Mouse (Mus musculus) liver, postnatal 0 days (tissue): ENCODE results near the gene Arg2. TPM values are rescaled to one million over a fixed set of nuclear protein-coding genes. Genes with fewer than 3 reads are reported as not detected.

Experiments used
- ATAC-seq: fragments of 200-750 bp; cut with Nextera tagmentation; 2 replicates; pipeline ENCODE4 v1.8.0; 2017; ENCODE audit warnings: mild to moderate bottlenecking, moderate library complexity
- DNase-seq: peaks from one replicate; pipeline ENCODE4 v3.0.0-alpha.2; 2016
- H3K27ac ChIP-seq: fragments of 300-500 bp; sonication (generic); 2 replicates; pipeline ENCODE4 v1.5.1; 2014; ENCODE audit warnings: antibody characterized with exemption, moderate library complexity, mild to moderate bottlenecking, low read depth
- H3K27me3 ChIP-seq: fragments of 300-500 bp; sonication (generic); 2 replicates; pipeline ENCODE4 v1.6.1; 2014; ENCODE audit warnings: low read length, control low read depth, mixed read lengths; ENCODE audit not compliant: insufficient read depth
- H3K36me3 ChIP-seq: fragments of 300-500 bp; sonication (generic); replicated peaks from 2 replicates; pipeline ENCODE4 v1.6.1; 2014; ENCODE audit warnings: mild to moderate bottlenecking, control low read depth, low read length, moderate library complexity, mixed read lengths; ENCODE audit not compliant: insufficient read depth
- H3K4me1 ChIP-seq: fragments of 300-500 bp; sonication (generic); 2 replicates; pipeline ENCODE4 v1.6.1; 2014; ENCODE audit warnings: antibody characterized with exemption, mild to moderate bottlenecking, control low read depth; ENCODE audit not compliant: insufficient read depth
- H3K4me2 ChIP-seq: fragments of 300-500 bp; sonication (generic); 2 replicates; pipeline ENCODE4 v1.6.1; 2014; ENCODE audit warnings: low read depth, mild to moderate bottlenecking, low read length, moderate library complexity, mixed read lengths
- H3K4me3 ChIP-seq: fragments of 300-500 bp; sonication (generic); 2 replicates; pipeline ENCODE4 v1.5.1; 2014; ENCODE audit warnings: low read depth, low read length
- H3K9ac ChIP-seq: fragments of 300-500 bp; sonication (generic); replicated peaks from 2 replicates; pipeline ENCODE4 v1.6.1; 2014; ENCODE audit warnings: mild to moderate bottlenecking, moderate library complexity
- H3K9me3 ChIP-seq: fragments of 300-500 bp; sonication (generic); 2 replicates; pipeline ENCODE4 v1.6.1; 2016; ENCODE audit warnings: mild to moderate bottlenecking, control low read depth, low read length, mixed read lengths
- CTCF ChIP-seq: sonication (generic); IDR thresholded peaks from 2 replicates; pipeline ENCODE4 v1.5.1; 2016; ENCODE audit warnings: antibody characterized with exemption, low read depth
- EP300 ChIP-seq: IDR thresholded peaks from 2 replicates; pipeline ENCODE4 v1.6.1; 2016; ENCODE audit warnings: antibody characterized with exemption, low read depth, mild to moderate bottlenecking
- WGBS: fragments of 180-500 bp; shearing (Covaris S2); extraction: QIAGEN DNeasy Blood & Tissue Kit; methylation state at CpG from one replicate; pipeline ENCODE4 v1.1.7; 2014; ENCODE audit not compliant: insufficient replicate concordance; 5-methylcytosine and 5-hydroxymethylcytosine counted together
- polyA plus RNA-seq: library from polyadenylated mRNA; unstranded; fragments of >200 nt; fragmentation: Nextera tagmentation; extraction: Ambion mirVana; gene quantifications from 2 replicates; pipeline ENCODE4 v1.2.1, GENCODE M21; 2015

Gene Arg2
- polyA plus RNA-seq, 1 experiment from 2014 or later = 1.3 TPM

GRCm38 (mm10) chr12:79134676-79135075, 4.1 kb downstream of the Arg2 start:
- H3K27me3 ChIP-seq = peaks cover 27% of the 10 kb centered on the region
- H3K4me3 ChIP-seq = no peak overlapping the region
- H3K27ac ChIP-seq = no peak overlapping the region
- 34% methylated on average over 8 of the region's 8 CpGs for WGBS
- no peaks in the 10 kb centered on the region for H3K9me3 ChIP-seq
- no peak overlapping the region for H3K4me2 ChIP-seq
- no peak for TF ChIP-seq CTCF
- TF ChIP-seq EP300 = no peak
- H3K4me1 ChIP-seq = peaks cover 8% of the 10 kb centered on the region
- ATAC-seq (no peak), DNase-seq (no peak)
- no peaks in the 10 kb centered on the region for H3K36me3 ChIP-seq
- H3K9ac ChIP-seq = no peak overlapping the region

GRCm38 (mm10) chr12:79135105-79135504, 4.5 kb downstream of the Arg2 start:
- Histone ChIP-seq H3K27me3 (peaks cover 24% of the 10 kb centered on the region), H3K36me3 (no peaks in the 10 kb centered on the region), H3K4me3 (no peak overlapping the region), H3K4me1 (peaks cover 8% of the 10 kb centered on the region), H3K9me3 (no peaks in the 10 kb centered on the region), H3K9ac (no peak overlapping the region), H3K27ac (no peak overlapping the region), H3K4me2 (no peak overlapping the region)
- TF ChIP-seq EP300 (no peak), CTCF (no peak)
- ATAC-seq (no peak), DNase-seq (no peak)
- 34% methylated on average over 4 of the region's 4 CpGs for WGBS

DNA sequence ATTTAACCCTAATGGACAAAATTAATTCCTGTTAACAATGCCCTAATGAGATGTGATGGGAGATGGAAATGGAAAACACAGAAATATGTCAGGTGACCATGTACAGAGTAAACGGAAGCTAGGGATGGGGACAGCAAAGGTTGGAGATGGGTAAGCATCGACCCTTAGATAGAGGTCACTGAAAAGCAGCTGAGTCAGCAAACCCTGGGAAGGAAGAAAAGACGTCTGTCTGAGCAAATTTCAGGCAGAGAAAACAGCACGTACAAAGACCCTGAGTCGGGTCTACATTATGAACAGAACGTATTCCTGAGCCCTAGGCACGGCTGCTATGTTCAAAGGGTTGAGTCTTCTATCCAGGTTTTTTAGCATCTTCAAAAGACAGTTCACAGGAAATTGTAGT, 6.4 kb downstream of the Arg2 start:
- H3K36me3 ChIP-seq = no peaks in the 10 kb centered on the region
- H3K9ac ChIP-seq = no peak overlapping the region
- DNase-seq = no peak
- no peak overlapping the region for H3K4me3 ChIP-seq
- no peak for TF ChIP-seq EP300
- no peak for TF ChIP-seq CTCF
- H3K4me1 ChIP-seq = no peaks in the 10 kb centered on the region
- no peaks in the 10 kb centered on the region for H3K9me3 ChIP-seq
- 0 out of 2 replicates have a peak, but pooled peaks cover 8% of the 10 kb centered on the region for H3K27me3 ChIP-seq
- no peak overlapping the region for H3K27ac ChIP-seq
- no peak for ATAC-seq
- H3K4me2 ChIP-seq = no peak overlapping the region
- WGBS = 69% methylated on average over 7 of the region's 7 CpGs

- Histone ChIP-seq H3K27me3 (0 out of 2 replicates have a peak, but pooled peaks cover 8% of the 10 kb centered on the region), H3K36me3 (no peaks in the 10 kb centered on the region), H3K9ac (no peak overlapping the region), H3K27ac (no peak overlapping the region), H3K4me1 (no peaks in the 10 kb centered on the region), H3K4me2 (no peak overlapping the region), H3K4me3 (no peak overlapping the region), H3K9me3 (no peaks in the 10 kb centered on the region)
- no peak for DNase-seq
- no peak for TF ChIP-seq EP300
- no peak for TF ChIP-seq CTCF
- ATAC-seq = no peak
Measured at GRCm38 (mm10) chr12:79138999-79139398, 8.4 kb downstream of the Arg2 start.

GRCm38 (mm10) chr12:79139417-79139816, 8.8 kb downstream of the Arg2 start:
- Histone ChIP-seq H3K9ac (no peak overlapping the region), H3K27ac (no peak overlapping the region), H3K4me3 (no peak overlapping the region), H3K4me1 (no peaks in the 10 kb centered on the region), H3K9me3 (no peaks in the 10 kb centered on the region), H3K36me3 (no peaks in the 10 kb centered on the region), H3K4me2 (no peak overlapping the region), H3K27me3 (0 out of 2 replicates have a peak, but pooled peaks cover 8% of the 10 kb centered on the region)
- DNase-seq (no peak), ATAC-seq (no peak)
- WGBS = 55% methylated on average over 1 of the region's 1 CpGs
- TF ChIP-seq EP300 (no peak), CTCF (no peak)

GRCm38 (mm10) chr12:79140811-79141210, 10.2 kb downstream of the Arg2 start:
- no peaks in the 10 kb centered on the region for H3K27me3 ChIP-seq
- no peaks in the 10 kb centered on the region for H3K4me1 ChIP-seq
- DNase-seq = no peak
- 65% methylated on average over 2 of the region's 2 CpGs for WGBS
- no peaks in the 10 kb centered on the region for H3K36me3 ChIP-seq
- no peak overlapping the region for H3K4me2 ChIP-seq
- no peak overlapping the region for H3K27ac ChIP-seq
- no peaks in the 10 kb centered on the region for H3K9me3 ChIP-seq
- TF ChIP-seq CTCF (no peak), EP300 (no peak)
- no peak overlapping the region for H3K9ac ChIP-seq
- 0 out of 2 replicates have a peak, but pooled peaks have one; percentile 35 for ATAC-seq
- H3K4me3 ChIP-seq = no peak overlapping the region

DNA sequence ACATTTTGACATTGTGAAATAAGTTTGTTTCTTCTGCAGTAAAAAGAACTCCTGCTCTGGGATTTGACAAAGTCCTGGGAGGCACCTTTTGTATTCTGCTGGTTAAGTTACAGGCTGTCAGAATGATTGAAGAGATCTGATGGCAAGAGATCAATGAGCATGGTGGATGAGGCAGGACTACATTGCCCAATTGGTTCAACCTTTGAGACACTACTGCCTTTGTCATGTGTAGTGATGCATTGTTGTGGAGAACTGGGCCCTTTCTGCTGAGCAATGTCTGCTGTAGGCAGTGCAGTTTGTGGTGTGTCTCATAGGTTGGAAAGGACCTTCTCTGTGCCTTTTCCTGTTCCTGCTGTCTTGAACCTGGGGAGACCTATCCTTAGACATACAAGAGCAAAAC, 10.8 kb downstream of the Arg2 start:
- TF ChIP-seq CTCF = no peak
- no peak for TF ChIP-seq EP300
- H3K27me3 ChIP-seq = no peaks in the 10 kb centered on the region
- no peaks in the 10 kb centered on the region for H3K36me3 ChIP-seq
- DNase-seq (no peak), ATAC-seq (peak; percentile 31; the same call in 1 of the 2 replicates)
- H3K4me1 ChIP-seq = no peaks in the 10 kb centered on the region
- H3K27ac ChIP-seq = no peak overlapping the region
- no peak overlapping the region for H3K4me2 ChIP-seq
- no peak overlapping the region for H3K4me3 ChIP-seq
- H3K9me3 ChIP-seq = no peaks in the 10 kb centered on the region
- no peak overlapping the region for H3K9ac ChIP-seq
